Mouse (Mus musculus): ENCODE data around the gene Klk1b8.
"Not testable (repeated sequence)": the region's sequence is repeated elsewhere in the genome, so short reads cannot be mapped to it uniquely, and the experiment has no call there.

DNA sequence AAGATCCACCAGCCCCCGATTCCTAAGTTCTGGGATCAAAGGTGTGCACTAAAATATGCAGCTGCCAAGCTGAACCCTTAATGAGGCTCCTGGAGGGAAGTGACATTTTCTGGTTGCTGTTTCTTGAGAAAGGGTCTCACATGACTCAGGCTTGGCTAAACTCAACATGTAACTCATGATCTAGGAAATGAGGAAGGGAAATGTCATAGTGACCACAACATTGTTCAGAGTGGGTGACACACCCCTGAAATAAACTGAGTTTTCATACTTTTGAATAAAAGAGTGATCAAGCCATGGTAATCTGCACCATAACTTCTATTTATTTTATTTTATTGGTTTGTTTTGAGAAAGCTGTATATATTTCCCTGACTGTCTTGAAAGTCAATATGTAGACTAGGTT is 44.4 kb downstream of the Klk1b8 start:
- not testable (repeated sequence) for TF ChIP-seq MAFK (IDR thresholded peaks at IDR 0.05; ENCODE audit: insufficient read depth, low read depth, low read length); ZC3H11A (IDR thresholded peaks at IDR 0.05; ENCODE audit: borderline replicate concordance, low read depth, low read length); ZNF384 (IDR thresholded peaks at IDR 0.05; ENCODE audit: low read depth, low read length); HCFC1 (IDR thresholded peaks at IDR 0.05; ENCODE audit: borderline replicate concordance, insufficient read depth, low read length); CHD2 (IDR thresholded peaks at IDR 0.05; ENCODE audit: low read depth, low read length)

All from ES-E14 (cell line).